Mouse (Mus musculus) heart, adult 11 months (tissue): ENCODE results near the gene Sec24d.
A peak's percentile ranks its signal among the peaks of the same experiment; 100 is the strongest.

Experiments
- DNase-seq: peaks from one replicate; pipeline ENCODE4 v3.0.0; 2022

Sec24d gene

DNA sequence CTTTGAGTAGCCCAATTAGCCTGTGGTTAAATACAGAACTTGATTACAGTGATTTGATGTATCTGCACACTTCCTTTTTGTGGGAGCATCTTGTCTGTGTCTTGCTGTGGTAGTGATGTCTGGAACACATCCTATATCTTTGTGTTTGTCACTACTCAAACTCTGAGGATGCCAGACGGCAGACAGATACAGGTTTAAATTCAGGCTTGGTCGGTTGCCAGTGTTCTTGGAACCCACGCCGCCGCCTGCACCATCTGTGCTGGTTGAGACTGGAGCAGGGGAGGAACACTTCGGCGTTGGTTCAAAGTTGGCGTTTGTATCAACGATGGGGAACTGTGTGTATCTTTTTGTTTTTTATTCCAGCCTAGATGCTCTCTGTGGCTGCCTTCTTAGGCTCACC, 31.0 kb downstream of the Sec24d start:
- DNase-seq, result no peak

DNA sequence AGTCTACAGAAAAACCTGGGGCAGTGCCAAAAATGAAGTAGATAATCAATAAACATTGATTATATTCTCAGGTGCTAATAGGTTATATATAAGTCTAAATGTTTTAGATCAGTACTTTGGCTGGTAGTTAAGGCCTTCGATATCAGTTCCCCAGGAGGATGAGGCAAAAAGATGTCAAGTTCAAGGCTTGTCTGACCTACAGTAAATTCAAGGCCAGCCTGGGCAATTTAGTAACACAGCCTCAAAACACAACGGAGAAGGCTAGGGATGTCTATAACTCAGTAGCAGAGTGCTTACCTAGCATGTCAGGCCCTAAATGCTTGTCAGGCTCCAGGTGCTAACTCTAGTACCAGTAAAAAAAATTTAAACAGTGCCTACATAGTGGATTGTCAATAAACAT, 34.3 kb downstream of the Sec24d start:
- DNase-seq, result no peak

DNA sequence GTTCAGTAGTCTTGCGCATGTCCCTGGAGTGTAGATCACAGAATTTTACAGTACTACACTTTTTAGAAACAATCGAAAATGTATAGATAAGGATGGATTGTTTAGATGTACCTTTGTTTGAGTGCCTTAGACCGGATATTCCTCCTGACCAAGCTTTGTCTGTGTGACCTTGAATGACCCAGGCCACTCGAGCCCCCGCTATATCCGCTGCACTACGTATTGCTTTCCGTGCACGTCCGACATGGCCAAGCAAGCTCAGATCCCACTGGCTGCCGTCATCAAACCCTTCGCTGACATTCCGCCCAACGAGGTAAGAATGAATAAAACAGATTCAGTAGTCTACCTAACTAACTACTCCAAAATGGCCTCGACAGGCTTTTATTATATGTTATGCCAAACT, 38.4 kb downstream of the Sec24d start:
- peak; percentile 81 for DNase-seq

DNA sequence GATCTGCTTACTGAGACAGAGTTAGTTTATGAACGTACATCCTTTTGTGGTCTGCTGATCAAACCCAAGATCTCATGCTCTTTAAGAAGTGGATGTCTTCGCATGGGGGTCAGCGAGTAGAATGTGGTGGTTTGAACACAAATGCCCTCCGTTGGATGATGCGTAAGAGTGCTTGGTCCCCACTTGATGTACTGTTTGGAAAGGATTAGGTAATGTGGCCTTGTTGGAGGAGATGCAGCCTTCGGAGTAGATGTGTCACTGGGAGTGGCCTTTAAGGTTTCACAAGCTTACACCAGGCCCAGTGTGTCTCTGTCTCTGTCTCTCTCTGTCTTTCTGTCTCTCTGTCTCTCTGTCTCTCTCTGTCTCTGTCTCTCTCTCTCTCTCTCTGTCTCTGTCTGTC, 40.2 kb downstream of the Sec24d start:
- peak; percentile 30 for DNase-seq

GRCm38 (mm10) chr3:123309141-123309540, 41.9 kb downstream of the Sec24d start:
- peak; percentile 60 for DNase-seq

- peak; percentile 78 for DNase-seq
These were observed 45.3 kb downstream of the Sec24d start for GRCm38 (mm10) chr3:123312477-123313062.

GRCm38 (mm10) chr3:123313477-123313876, 46.2 kb downstream of the Sec24d start:
- DNase-seq, result peak; percentile 18

DNA sequence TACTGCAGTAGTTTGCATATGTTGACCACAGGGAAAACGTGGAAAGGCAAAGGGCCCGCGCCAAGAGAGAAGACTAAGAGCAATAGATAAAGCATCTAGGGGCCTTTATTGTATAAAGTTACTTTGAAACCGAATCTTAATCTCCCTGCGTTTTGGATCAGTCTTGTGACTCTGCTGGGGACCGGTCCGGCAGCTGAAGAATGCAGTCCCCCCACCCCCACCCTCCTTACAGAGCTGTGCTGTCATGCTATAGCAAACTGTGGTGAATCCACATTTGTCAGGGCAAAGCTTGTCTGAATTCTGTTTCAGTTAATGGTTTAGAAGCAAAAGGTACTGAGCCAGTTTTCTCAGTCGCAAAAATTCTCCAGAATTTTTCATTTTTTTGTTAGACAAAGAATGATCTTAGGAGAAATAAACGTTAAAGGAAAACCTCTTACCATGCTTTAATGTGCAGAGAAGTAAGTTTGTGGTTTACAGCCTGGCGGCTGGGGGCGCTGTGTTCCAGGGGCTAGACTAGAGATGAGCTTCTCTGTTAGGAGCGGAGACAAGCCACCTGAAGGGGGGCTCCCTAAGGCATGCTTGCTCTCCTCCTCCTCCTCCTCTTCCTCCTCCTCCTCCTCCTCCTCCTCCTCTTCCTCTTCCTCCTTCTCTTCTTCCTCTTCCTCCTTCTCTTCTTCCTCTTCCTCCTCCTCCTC, 46.8 kb downstream of the Sec24d start:
- DNase-seq, result peak; percentile 41

- DNase-seq, result no peak
These were observed 48.8 kb downstream of the Sec24d start for GRCm38 (mm10) chr3:123316066-123316465.

- DNase-seq, result peak; percentile 72
These were observed 49.8 kb downstream of the Sec24d start for GRCm38 (mm10) chr3:123317081-123317480.

GRCm38 (mm10) chr3:123320341-123320740, 53.1 kb downstream of the Sec24d start:
- peak; percentile 87 for DNase-seq

DNA sequence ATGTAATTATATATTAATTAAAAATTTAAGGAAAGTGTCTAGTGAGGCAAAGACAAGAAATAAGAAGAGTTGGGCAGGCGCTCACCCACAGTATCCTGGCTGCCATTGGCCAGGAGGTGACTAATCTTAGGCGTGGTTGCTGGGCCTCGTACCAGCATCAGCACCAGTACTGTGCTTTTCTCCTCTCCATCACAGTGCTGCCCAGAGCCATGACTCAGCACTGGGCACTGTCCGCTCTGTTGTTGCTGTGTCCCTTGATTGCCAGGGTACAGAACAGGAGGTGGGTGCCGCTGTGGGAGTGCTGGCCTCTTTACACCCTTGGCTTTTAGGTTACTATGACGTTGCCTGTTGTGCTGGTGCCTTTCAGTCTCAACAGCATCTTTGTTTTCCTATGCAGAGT, 54.4 kb downstream of the Sec24d start:
- DNase-seq, result peak; percentile 99

DNA sequence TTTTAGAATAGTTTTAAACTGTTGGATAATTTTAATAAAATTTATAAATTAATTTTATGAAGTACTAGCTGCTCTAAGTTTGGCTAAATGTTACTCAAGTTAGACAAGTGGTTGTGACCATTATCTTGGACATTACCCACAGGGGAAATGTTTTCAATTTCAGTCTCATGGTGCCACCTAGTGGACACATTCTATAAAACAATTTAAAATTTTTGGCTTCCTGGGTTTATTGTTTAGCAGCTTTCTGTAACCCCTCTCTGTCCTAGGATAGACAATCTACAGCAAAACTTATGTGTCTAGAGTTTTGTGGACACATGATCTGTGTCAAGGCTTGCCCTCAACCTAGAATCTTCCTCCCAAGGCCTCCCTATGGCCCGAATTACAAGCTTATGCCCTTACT, 54.9 kb downstream of the Sec24d start:
- DNase-seq, result peak; percentile 78

DNA sequence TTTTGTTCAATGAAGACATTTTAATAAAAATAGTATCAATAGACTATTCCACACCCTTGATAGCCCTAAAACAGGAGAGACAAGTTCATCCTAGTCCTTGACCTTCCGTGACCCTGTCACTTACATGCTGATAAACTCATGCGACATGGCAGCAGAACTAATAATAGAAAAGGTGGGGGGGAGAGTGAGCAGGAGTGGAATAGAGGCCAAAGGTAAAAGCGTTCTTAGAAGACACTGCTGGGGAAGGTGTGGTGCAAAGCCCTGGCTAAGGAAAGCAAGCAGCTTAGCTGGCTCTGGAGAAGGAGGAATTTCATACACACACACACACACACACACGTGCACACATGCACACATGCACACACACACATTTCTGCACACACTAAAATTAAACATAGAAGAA, 57.1 kb downstream of the Sec24d start:
- peak; percentile 91 for DNase-seq

DNA sequence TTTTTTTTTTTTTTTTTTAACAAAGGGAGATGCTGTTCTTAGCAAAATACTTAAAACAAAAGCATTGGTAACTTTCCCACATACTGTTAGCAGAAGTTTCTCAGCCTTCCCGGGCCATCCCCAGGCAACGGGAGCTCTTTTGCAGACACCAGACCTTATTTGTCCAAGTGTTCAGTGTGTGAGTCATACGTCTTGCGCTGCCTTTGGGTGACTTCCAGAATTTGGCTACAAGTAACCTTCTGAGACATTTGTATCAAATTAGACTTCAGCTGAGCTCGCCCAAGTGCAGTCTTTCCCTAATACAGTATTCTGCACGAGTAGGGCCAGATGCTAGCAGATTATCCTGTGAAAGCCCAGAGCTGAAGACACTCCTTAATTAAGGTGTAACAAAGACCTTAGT, 62.0 kb downstream of the Sec24d start:
- peak; percentile 98 for DNase-seq

GRCm38 (mm10) chr3:123330221-123330620, 63.0 kb downstream of the Sec24d start:
- DNase-seq, result peak; percentile 63

DNA sequence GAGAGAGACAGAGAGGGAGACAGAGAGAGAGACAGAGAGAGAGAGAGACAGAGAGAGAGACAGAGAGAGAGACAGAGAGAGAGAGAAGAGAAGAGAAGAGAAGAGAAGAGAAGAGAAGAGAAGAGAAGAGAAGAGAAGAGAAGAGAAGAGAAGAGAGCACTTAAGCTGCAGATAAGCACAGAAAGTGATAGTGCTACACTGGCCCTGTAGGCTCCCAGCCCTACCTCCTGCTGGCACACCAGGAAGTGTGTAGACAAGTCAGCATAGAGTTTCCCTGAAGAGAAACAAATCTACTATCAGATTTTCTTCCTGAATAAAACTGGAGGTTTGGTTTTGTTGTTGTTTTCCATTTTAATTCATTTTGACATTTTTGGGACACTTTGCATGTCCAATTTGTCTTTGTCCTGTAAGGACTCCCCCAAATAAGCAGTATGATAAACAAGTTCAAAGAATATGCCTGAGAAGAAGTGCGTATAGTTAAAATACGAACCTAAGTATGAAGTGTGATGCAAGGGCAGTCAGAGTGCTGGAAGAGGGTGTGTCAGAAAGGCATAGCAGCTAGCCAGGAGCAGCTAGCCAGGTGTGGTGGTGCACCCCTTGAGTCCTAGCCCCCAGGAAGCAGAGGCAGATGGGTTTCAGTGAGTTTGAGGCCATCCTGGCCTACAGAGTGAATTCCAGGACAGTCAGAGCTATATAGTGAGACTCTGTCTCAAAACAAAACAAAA, 65.2 kb downstream of the Sec24d start:
- DNase-seq, result peak; percentile 50

DNA sequence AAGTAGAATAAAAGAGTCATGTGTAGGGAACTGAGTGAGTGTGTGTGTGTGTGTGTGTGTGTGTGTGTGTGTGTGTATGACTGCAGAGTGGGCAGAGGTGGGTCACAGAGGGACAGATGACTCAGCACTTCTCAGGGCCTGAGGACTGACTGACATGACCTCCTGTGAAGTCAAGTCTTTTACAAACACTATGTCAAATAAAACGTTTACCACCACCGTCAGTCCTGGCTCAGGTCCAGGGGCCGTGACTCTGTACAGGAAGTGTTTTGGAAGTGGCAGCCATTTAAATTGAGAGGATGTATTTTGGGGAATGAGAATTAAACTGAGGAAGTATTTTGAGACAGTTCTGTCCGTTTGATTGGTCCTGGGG, 65.8 kb downstream of the Sec24d start:
- peak; percentile 89 for DNase-seq

- DNase-seq, result peak; percentile 12
These were observed 67.7 kb downstream of the Sec24d start for GRCm38 (mm10) chr3:123334947-123335346.

- peak; percentile 91 for DNase-seq
These were observed 68.2 kb downstream of the Sec24d start for GRCm38 (mm10) chr3:123335480-123335879.

DNA sequence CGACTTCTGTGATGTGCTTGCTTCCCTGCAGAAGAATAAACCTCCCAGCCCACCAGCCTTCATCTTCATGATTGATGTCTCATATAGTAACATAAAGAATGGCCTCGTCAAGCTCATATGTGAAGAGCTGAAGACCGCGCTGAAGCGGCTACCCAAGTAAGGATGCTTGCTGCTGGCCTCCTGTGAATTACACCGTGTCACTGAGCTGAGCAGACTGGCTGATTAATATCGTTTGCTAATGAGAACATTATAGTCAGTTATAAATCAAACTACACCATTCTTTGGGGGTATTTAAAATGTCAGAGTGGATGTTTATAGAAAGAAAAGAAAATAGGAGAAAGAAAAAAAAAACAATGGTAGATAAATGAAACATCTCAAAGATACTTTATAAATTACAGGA, 69.2 kb downstream of the Sec24d start:
- DNase-seq, result peak; percentile 23

DNA sequence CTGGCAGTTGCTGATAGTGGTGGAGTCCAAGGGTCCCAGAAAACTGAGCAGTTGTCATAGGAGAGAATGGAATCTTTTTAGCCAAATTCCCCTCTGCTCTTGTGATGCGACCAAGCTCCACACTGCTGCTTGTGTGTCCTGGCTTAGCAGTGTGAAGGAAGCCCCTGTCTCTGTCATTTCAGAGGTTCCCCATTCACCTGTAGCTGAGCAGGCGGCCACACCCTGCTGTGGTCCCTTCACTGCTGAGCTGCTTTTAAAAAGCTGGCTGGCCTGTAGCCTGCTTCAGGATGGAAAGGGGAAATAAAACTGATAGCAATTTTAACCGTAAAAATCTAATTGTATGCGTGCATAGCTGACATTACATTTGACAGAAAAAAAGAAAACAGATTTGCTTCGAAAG, 69.7 kb downstream of the Sec24d start:
- peak; percentile 71 for DNase-seq

DNA sequence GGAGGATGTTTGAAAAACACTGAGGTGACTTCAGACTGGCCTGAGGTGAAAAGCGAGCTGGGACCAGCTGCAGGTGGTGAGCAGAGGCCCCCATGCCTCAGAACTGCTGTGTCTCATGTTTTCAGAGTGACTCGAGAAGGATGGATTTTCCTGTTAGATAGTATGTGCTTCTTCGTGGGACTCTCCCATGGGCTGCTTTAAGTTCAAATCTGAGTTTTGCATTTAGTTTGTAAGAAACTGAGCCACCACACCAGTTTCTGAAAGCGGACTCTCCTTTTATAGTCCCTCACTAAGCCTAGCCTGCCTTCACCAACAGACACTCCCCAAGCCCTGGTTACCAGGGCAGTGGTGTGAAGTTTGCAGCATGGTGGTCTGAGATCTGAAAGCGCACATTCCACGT, 70.6 kb downstream of the Sec24d start:
- peak; percentile 61 for DNase-seq

DNA sequence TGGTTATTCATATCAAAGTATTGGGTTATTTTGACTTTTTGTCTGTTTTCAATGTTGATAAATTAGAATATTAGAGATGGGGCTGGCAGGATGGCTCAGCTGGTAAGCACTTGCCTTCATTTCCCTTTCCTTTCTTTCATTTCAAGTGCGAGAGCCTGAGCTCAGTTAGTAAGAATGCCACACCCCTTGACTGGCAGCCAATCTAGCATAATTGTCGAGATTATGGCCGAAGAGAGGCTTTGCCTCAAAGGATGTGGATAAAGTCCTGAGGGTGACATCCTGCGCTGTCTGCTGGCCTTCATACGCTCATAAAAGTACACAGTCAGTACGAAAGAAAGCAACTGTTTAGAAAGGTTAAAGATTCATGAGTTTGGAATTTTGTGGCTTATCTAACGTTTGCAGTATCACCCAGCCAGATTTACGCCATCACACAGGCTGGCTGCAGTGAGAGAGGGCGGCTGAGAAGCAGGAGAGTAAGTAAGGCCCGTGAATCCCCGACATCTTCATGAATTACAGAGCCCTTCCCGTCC, 71.5 kb downstream of the Sec24d start:
- DNase-seq, result peak; percentile 90
